Mouse (Mus musculus): ENCODE data around the gene Baz2b. TPM values are rescaled to one million over a fixed set of nuclear protein-coding genes. Genes with fewer than 3 reads are reported as not detected.

Baz2b gene
- total and polyA plus RNA-seq, 2 experiments from 2014 or later, result 72.3 to 89.3 TPM

GRCm38 (mm10) chr2:60115891-60116554 is 93.6 kb downstream of the Baz2b start:
- Histone ChIP-seq H3K27me3 (ENCODE audit: insufficient read depth, low read length) (no peaks in the 10 kb centered on the region), H3K4me3 (ENCODE audit: low read depth, low read length) (no peak overlapping the region), H3K9ac (replicated peaks; ENCODE audit: low read length, poor library complexity, severe bottlenecking) (no peak overlapping the region), H3K27ac (ENCODE audit: low read depth, low read length) (no peak overlapping the region), H3K4me1 (ENCODE audit: insufficient read depth, low read length) (peaks cover 8% of the 10 kb centered on the region; the same call in 1 of the 2 replicates), H3K4me2 (ENCODE audit: low read depth, low read length, poor library complexity, severe bottlenecking) (no peak overlapping the region), H3K36me3 (ENCODE audit: insufficient read depth, low read length) (no peaks in the 10 kb centered on the region), H3K9me3 (ENCODE audit: low read length) (no peaks in the 10 kb centered on the region)
- ATAC-seq (ENCODE audit: low FRiP score) (no peak), DNase-seq (ENCODE audit: low spot score) (no peak)
- no peak for TF ChIP-seq CTCF (IDR thresholded peaks at IDR 0.05)
- WGBS, result 52% methylated on average over 12 of the region's 12 CpGs

- Histone ChIP-seq H3K27me3 (ENCODE audit: insufficient read depth, low read length) (no peaks in the 10 kb centered on the region), H3K36me3 (ENCODE audit: insufficient read depth, low read length) (no peaks in the 10 kb centered on the region), H3K4me2 (ENCODE audit: low read depth, low read length, poor library complexity, severe bottlenecking) (no peak overlapping the region), H3K27ac (ENCODE audit: low read depth, low read length) (no peak overlapping the region), H3K4me3 (ENCODE audit: low read depth, low read length) (no peak overlapping the region), H3K9me3 (ENCODE audit: low read length) (no peaks in the 10 kb centered on the region), H3K9ac (replicated peaks; ENCODE audit: low read length, poor library complexity, severe bottlenecking) (no peak overlapping the region), H3K4me1 (ENCODE audit: insufficient read depth, low read length) (peaks cover 8% of the 10 kb centered on the region; the same call in 1 of the 2 replicates)
- no peak for ATAC-seq (ENCODE audit: low FRiP score)
- no peak for DNase-seq (ENCODE audit: low spot score)
- TF ChIP-seq CTCF (IDR thresholded peaks at IDR 0.05), result no peak
- WGBS, result 88% methylated on average over 4 of the region's 4 CpGs
These were observed 94.7 kb downstream of the Baz2b start for GRCm38 (mm10) chr2:60114901-60115300.

GRCm38 (mm10) chr2:60113661-60114560 is 95.7 kb downstream of the Baz2b start:
- TF ChIP-seq CTCF (IDR thresholded peaks at IDR 0.05), result no peak
- 76% methylated on average over 12 of the region's 12 CpGs for WGBS
- no peaks in the 10 kb centered on the region for H3K9me3 ChIP-seq (ENCODE audit: low read length)
- peaks cover 5% of the 10 kb centered on the region; the same call in 1 of the 2 replicates for H3K4me1 ChIP-seq (ENCODE audit: insufficient read depth, low read length)
- no peak overlapping the region for H3K4me2 ChIP-seq (ENCODE audit: low read depth, low read length, poor library complexity, severe bottlenecking)
- ATAC-seq (ENCODE audit: low FRiP score), result no peak
- no peak overlapping the region for H3K4me3 ChIP-seq (ENCODE audit: low read depth, low read length)
- DNase-seq (ENCODE audit: low spot score), result no peak
- H3K36me3 ChIP-seq (ENCODE audit: insufficient read depth, low read length), result no peaks in the 10 kb centered on the region
- H3K27me3 ChIP-seq (ENCODE audit: insufficient read depth, low read length), result no peaks in the 10 kb centered on the region
- no peak overlapping the region for H3K27ac ChIP-seq (ENCODE audit: low read depth, low read length)
- H3K9ac ChIP-seq (replicated peaks; ENCODE audit: low read length, poor library complexity, severe bottlenecking), result no peak overlapping the region

GRCm38 (mm10) chr2:60112116-60112515 is 97.5 kb downstream of the Baz2b start:
- no peak for TF ChIP-seq CTCF (IDR thresholded peaks at IDR 0.05)
- WGBS, result 98% methylated on average over 2 of the region's 2 CpGs
- Histone ChIP-seq H3K27ac (ENCODE audit: low read depth, low read length) (no peak overlapping the region), H3K4me3 (ENCODE audit: low read depth, low read length) (no peak overlapping the region), H3K9me3 (ENCODE audit: low read length) (no peaks in the 10 kb centered on the region), H3K9ac (replicated peaks; ENCODE audit: low read length, poor library complexity, severe bottlenecking) (no peak overlapping the region), H3K4me1 (ENCODE audit: insufficient read depth, low read length) (0 out of 2 replicates have a peak, but pooled peaks cover 3% of the 10 kb centered on the region), H3K36me3 (ENCODE audit: insufficient read depth, low read length) (no peaks in the 10 kb centered on the region), H3K4me2 (ENCODE audit: low read depth, low read length, poor library complexity, severe bottlenecking) (no peak overlapping the region), H3K27me3 (ENCODE audit: insufficient read depth, low read length) (no peaks in the 10 kb centered on the region)
- DNase-seq (ENCODE audit: low spot score) (no peak), ATAC-seq (ENCODE audit: low FRiP score) (no peak)

GRCm38 (mm10) chr2:60109001-60109400 is 100.6 kb downstream of the Baz2b start:
- Histone ChIP-seq H3K36me3 (ENCODE audit: insufficient read depth, low read length) (no peaks in the 10 kb centered on the region), H3K9me3 (ENCODE audit: low read length) (no peaks in the 10 kb centered on the region), H3K4me2 (ENCODE audit: low read depth, low read length, poor library complexity, severe bottlenecking) (no peak overlapping the region), H3K27me3 (ENCODE audit: insufficient read depth, low read length) (no peaks in the 10 kb centered on the region), H3K9ac (replicated peaks; ENCODE audit: low read length, poor library complexity, severe bottlenecking) (no peak overlapping the region), H3K27ac (ENCODE audit: low read depth, low read length) (no peak overlapping the region), H3K4me1 (ENCODE audit: insufficient read depth, low read length) (no peaks in the 10 kb centered on the region), H3K4me3 (ENCODE audit: low read depth, low read length) (no peak overlapping the region)
- ATAC-seq (ENCODE audit: low FRiP score), result no peak
- TF ChIP-seq CTCF (IDR thresholded peaks at IDR 0.05), result no peak
- 85% methylated on average over 3 of the region's 3 CpGs for WGBS
- no peak for DNase-seq (ENCODE audit: low spot score)

GRCm38 (mm10) chr2:60096625-60097024 is 113.0 kb downstream of the Baz2b start:
- Histone ChIP-seq H3K27me3 (ENCODE audit: insufficient read depth, low read length) (no peaks in the 10 kb centered on the region), H3K9ac (replicated peaks; ENCODE audit: low read length, poor library complexity, severe bottlenecking) (no peak overlapping the region), H3K9me3 (ENCODE audit: low read length) (no peaks in the 10 kb centered on the region), H3K27ac (ENCODE audit: low read depth, low read length) (no peak overlapping the region), H3K4me2 (ENCODE audit: low read depth, low read length, poor library complexity, severe bottlenecking) (no peak overlapping the region), H3K4me3 (ENCODE audit: low read depth, low read length) (no peak overlapping the region), H3K36me3 (ENCODE audit: insufficient read depth, low read length) (no peaks in the 10 kb centered on the region), H3K4me1 (ENCODE audit: insufficient read depth, low read length) (no peaks in the 10 kb centered on the region)
- no peak for ATAC-seq (ENCODE audit: low FRiP score)
- DNase-seq (ENCODE audit: low spot score), result no peak
- WGBS, result 85% methylated on average over 4 of the region's 4 CpGs
- no peak for TF ChIP-seq CTCF (IDR thresholded peaks at IDR 0.05)
